Mouse (Mus musculus) activated CD4-positive, CD25-positive, alpha-beta regulatory T cell, adult 4 months (primary cell): Measurements from ENCODE around the gene Ube2c. TPM values are rescaled to one million over a fixed set of nuclear protein-coding genes. Genes with fewer than 3 reads are reported as not detected.

Experiments used
- ATAC-seq: one replicate; pipeline ENCODE4 v1.8.0; 2017
- polyA plus RNA-seq, 2 experiments: library from polyadenylated mRNA; unstranded; fragments of 100-300 nt; shearing (Covaris generic); gene quantifications; one replicate each; pipeline ENCODE4 v1.2.1; 2017

Ube2c gene
- polyA plus RNA-seq, 2 experiments from 2014 or later = 46.3 to 68.1 TPM

- no peak for ATAC-seq
Observed at GRCm38 (mm10) chr2:164762593-164762992, 7.1 kb upstream of the Ube2c start.

DNA sequence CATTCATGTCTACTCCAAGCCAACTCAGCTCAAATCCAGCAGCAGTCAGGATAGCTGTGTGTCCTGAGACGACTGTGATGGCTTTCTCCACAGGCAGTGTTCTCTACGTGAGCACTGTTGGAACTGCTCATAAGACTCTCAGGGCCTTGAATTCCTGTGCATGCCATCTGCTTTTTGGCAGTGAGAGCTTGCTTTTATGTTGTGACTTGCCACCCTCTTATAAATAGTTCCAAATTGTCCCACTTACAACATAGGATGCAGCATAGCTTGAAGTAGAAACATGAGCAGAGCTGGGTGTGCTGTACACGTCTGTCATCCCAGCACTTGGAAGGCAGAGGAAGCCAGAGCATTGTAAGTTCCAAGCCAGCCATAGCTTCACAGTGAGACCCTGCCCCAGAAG, 3.9 kb upstream of the Ube2c start:
- no peak for ATAC-seq

DNA sequence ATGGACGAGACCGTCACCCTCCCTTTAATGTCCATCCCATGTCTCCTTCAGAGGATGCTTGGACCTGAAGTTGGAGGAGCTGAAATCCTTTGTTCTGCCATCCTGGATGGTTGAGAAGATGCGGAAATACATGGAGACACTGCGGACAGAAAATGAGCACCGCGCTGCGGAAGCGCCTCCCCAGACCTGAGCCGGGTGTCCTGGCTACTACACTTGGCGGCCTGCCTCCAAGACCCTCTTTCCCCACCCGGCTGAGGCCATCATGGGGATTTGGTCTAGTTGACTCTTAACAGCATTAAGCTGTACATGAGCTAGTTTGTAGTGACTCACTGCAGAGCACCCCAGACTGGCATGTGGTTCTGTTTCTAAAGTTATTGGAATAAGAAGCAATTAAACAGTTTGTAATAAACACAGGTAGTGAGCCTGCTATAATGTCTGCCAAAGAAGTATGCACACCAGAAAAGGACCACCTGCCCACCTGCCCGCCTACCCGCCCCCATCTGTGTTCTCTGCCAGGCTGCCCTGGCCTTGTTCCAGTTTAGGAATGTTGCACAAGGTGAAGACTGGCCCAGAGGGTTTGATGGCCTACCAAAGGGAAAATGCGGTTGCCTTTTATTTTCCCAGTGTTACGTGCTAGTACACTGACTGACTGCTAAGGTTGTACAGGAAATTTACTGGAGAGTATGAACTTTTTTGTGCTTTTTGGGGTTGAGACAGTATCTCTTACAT, 1.7 kb upstream of the Ube2c start:
- no peak for ATAC-seq

DNA sequence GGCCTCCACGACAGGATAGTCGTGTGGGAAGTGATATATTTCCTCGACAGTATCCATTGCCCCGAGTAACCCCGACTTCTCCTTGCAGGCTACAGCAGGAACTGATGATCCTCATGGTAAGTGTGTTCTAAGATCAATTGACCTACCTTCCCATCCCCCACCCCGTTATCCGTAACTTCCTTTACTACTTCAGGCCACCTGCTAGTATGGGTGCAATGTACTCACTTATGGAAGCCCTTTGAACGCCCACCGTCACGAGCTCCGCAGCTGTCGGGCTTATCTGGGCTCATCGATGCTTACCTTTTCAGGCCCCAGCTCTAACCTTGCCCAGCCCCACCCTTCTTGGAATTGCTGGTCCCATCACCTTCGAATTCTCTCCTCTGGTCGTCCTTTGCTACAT, 581 bp downstream of the Ube2c start:
- no peak for ATAC-seq

- ATAC-seq = no peak
Observed at GRCm38 (mm10) chr2:164771123-164771522, 1.4 kb downstream of the Ube2c start.

DNA sequence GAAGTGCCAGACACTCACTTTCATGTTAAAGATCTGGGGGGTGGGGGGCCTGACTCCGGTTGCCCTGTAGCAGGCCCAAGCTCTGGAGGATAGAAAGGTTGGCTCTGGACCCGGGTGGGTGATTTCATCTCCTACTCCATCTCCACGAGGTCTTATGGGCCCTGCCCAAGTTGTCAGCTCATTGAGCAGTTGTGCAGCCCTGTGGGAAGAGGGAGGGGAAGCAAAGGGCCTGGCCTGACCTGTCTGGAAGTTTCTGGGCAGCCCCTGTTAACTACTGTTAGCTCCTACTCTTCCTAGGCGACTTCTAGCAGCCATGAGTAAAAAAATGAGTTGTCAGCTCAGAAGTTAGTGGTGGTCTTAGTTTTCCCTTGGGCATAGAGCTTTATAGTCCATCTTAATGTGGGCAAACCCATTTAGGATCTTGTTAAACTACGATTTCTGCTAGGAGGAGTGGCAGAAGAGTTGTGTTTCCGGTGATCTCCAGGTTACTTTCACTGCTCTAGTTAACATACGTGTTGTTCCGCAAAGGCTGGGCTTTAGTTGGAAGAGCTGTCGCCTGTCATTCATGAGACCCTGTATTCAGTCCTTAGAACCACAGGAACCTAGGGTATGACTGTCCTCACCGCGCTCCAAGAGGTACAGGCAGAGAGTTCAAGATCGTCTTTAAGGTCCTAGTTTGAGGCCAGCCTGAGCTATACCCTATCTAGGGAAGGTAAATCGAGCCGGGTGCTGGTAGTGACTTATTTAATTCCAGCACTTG, 3.7 kb downstream of the Ube2c start:
- no peak for ATAC-seq

- ATAC-seq = no peak
Observed at GRCm38 (mm10) chr2:164773989-164774364, 4.3 kb downstream of the Ube2c start.

GRCm38 (mm10) chr2:164776130-164776529, 6.4 kb downstream of the Ube2c start:
- no peak for ATAC-seq

DNA sequence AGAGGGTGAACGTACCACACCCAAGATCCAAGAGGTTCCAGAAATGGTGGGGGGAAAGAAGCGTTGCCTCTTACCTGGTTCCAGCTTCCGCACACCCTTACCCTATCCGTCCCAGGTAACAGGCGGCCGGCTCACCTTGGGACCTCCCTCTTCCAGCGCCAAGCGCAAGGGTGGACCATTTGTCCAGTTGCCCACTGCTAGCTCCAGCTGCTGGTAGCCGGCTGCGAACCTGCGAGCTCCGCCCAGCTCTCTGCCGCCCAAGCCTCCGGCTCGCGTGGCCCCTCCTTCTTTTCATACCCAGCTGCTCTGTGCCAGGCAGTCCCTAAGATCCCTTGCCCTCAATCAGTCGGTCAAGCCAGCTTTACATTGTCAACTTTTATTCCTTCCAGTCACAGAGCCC, 7.1 kb downstream of the Ube2c start:
- no peak for ATAC-seq

DNA sequence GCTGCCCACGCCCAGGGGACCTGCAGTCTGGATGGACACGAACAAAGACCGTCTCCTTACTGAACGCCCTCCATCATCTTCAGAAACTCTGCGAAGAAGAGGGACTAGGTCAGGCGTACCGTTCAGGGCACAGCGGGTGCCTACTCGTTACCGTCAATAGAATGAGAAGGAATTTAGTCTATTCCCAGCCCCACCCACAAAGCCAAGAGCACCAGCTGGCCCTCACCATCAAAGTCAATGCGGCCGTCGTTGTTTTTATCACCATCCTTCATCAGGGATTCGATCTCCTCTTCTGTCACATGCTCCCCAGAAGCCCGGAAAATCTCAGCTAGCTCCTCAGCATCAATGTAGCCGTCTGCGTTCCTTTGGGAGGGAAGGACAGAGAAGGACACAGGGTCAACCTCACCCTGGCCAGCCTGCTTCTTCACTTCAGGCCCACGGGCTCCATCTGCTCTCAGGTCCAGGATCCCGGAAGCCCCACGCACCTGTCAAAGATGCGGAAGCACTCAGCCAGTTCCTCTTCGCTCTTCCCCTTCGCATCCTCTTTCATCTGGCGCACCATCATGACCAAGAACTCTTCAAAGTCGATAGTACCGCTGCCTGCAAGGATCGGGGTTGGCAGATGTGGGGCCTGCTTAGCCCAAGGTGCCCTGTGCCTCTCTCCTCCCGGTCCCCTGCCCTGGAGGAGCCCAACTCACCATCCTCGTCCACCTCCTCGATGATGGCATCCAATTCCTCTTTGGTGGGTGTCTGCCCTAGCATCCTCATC, 7.7 kb downstream of the Ube2c start:
- no peak for ATAC-seq

- no peak for ATAC-seq
Observed at GRCm38 (mm10) chr2:164778015-164778287, 8.3 kb downstream of the Ube2c start.

DNA sequence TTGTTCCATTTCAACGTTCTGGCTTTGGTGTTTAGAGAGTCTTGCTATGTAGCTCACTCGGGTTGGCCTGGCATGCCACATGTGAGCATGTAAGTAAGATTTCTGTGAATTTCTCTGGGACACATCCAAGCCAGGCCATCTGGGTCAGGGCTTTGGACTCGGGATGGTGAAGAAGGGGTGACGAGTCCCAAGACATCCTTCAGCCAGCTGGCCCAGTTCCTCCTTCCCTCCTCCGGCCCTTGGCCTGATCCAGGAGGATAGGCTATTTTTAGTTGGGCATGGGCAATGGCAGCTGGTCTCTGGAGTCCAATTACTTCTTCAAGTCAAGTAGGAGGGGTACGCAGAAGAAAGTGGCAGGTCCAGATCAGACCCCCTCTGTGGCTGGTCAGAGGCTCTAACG, 9.1 kb downstream of the Ube2c start:
- no peak for ATAC-seq

GRCm38 (mm10) chr2:164779481-164780086, 9.9 kb downstream of the Ube2c start, which contains the start of gene Tnnc2:
Gene Tnnc2 (minus strand): TSS chr2:164779967.
- no peak for ATAC-seq

GRCm38 (mm10) chr2:164781876-164782275, 12.2 kb downstream of the Ube2c start:
- no peak for ATAC-seq

DNA sequence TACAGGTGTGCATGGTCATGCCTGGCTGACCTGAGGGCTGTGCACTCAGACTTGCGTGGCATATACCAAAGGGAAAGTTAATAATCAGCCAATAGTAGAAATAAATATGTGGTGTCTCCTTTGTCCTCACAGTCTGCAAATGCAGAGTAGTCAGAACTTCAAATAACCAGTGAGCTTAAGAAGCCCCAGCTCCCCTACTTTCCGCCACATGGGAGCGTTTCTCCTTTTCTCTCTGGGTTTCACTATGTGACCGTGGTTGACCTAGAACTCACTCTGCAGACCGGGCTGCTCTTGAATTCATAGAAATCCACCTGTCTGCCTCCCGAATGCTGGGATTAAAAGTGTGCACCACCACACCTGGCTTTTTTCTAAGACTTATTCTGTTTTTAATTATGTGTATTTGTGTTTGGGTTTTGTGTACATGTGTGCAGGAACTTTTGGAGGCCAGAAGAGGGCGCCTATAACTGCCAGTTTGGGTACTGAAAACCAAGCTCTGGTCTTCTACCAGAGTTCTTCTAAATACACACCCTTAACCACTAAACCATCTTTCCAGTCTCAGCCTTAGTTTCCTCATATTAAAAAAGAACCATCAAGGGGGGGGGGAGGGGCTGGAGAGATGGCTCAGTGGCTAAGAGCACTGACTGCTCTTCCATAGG, 14.4 kb downstream of the Ube2c start:
- ATAC-seq = no peak

DNA sequence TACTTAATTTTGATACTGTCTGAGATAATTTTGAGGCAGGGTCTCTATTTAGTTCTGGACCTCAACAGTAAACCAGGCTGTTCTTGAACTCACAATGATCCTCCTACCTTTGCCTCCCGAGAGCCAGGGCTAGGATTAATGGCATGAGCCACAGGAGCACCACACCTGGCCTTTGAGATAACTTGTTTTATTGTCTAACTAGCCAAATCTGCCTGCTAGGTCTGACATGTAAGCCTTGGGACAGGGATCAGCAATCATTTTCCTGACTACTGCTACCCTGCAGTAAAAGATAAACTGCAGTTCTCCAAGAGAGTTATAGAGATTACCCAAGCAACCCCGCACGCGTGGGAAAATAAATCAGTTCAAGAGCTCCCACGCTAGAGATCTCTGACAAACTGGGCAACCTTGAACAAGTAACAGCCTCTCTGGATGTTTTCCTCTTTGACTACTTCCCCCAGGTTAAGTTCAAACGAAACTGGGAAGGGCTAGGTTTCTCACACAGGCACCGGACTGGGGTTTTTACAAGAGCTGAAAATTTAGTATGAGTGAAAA, 15.2 kb downstream of the Ube2c start:
- ATAC-seq = no peak

- peak; percentile 73 for ATAC-seq
Observed at GRCm38 (mm10) chr2:164785481-164786387, 16.0 kb downstream of the Ube2c start, which contains the start of gene Snx21. Gene Snx21 (plus strand): TSS chr2:164785823.

DNA sequence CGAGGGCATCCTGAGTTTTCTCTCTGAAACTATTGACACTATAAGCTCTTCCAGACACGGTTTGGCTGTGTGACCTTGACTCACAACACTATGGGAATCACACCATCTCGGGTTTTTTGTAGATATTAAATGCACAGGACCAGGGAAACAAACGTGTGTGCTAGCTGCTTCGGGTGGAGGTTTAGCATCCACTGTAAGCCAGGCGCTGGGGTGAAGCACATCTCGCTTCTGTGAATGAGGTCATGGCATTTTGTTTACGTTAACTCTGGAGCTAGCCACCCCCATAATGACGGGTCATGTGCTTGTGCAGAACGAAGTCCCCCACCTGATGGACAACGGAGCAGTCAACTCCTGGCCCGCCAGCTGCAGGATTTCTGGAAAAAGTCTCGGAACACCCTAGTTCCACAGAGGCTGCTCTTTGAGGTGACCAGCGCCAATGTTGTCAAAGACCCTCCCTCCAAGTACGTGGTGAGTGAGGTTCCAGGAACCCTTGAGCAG, 16.7 kb downstream of the Ube2c start:
- no peak for ATAC-seq

- no peak for ATAC-seq
Observed at GRCm38 (mm10) chr2:164787032-164787431, 17.3 kb downstream of the Ube2c start.

DNA sequence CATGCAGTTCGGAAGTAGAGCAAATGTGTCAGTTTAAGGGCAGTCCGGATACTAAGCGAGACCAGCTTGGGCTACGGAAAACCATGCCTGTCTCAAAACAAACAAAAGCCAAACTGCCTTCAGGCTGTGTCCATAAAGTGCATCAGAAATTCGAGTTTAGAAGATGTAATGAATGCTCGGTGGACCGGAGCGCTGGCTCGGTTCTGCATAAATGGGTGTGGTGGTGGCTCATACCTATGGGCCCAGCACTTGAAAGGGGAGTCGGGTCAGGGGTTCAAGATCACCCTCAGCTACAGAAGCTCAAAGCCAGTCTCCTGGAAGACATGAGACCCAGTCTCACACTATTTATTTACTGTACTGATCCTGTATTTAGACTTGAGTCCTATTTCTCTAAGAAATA, 18.1 kb downstream of the Ube2c start:
- ATAC-seq = no peak

DNA sequence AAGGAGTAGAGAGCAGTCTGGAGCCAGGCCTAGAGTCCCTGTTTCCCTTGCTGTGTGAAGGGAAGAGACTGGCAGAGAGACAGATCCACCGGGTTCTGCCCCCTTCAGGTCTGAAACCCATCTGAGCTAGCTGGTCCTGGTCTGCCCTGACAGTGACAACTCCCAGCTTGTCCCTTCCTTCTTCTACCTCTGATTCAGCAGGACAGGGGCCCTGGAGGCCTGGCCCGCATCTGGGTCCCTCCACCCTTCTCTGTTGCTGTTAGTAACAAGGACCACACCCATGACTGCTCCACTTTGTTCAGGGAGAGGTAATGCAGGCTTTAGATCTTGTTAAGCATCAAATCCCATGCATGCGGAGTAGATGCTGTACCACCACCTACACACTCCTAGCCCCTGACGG, 18.7 kb downstream of the Ube2c start:
- no peak for ATAC-seq
